ENCODE assay signal across 15 mouse cellular contexts in the genomic region with DNA sequence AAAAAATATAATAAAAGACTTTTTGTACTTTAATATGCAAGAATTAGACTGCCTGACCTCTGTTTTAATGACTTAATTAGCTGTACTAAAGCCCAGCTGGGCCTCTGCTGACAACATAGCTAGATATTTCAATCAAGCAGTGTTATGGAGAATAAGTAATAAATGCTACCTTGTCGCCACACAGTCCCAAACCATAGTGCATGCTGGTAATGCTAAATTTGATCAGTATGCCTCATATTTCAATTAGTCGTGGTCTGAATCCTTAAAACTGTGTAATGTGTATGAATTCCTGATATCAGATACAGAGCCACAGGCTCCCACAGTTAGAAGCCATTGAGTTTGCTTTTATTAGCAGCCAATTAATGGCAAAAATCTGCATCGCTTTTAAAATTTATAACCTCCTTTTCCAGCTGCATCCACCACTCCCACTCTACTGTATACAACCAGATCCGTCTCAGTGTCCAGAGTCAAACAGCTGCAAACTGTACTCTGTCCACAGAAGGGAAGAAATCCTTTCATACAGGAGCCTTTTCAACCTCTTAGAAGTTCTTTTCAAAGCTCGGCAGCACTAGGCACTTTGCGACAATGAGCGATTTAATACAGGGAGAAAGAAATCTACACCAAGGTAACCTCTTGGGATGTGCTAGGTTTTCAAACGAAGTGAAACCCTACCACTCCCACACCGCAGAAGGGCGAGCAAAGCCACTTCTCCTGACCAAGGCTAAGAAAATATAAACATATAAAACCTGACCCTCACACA.
DNase-seq lines count a peak whose midpoint lies in the region; ATAC-seq and TF ChIP-seq lines count a peak whose summit lies in the region.
"Had no signal": no experiment of that assay in that cellular context is flagged by ENCODE, and none has a peak within 500 bp of the region (broad histone marks: within the 10 kb centered on the region; RNA-seq: fewer than 3 reads in every experiment).

No protein-coding gene starts in this region.

- TF ChIP-seq POLR2A in kidney, adult 2 months (IDR thresholded peaks at IDR 0.05; ENCODE audit: low read depth, low read length): no peak

- 17% methylated on average over 10 of the region's 10 CpGs for WGBS in kidney, embryonic 16.5 days
- WGBS in kidney, adult 2 months: 20% methylated on average over 10 of the region's 10 CpGs
- 30% methylated on average over 10 of the region's 10 CpGs for WGBS in embryonic facial prominence, embryonic 12.5 days
- WGBS in hindbrain, embryonic 12.5 days: 45% methylated on average over 10 of the region's 10 CpGs
- 51% methylated on average over 10 of the region's 10 CpGs for WGBS in neural tube, embryonic 12.5 days

- no peak for DNase-seq in kidney, adult 2 months
- DNase-seq in adrenal gland, adult (ENCODE audit: inconsistent age in 2 of 2, low spot score in 1 of 2): no peak
- DNase-seq in spleen, adult 18-20 months: no peak
- DNase-seq: adrenal gland, adult 8-10 months; heart, postnatal 4 days; right cerebral cortex, postnatal 4 days had no signal

- H3K4me3 ChIP-seq in kidney, embryonic 16.5 days (ENCODE audit: low read length): no peak overlapping the region
- no peak overlapping the region for H3K4me3 ChIP-seq in kidney, adult 2 months (ENCODE audit: insufficient read depth, low read depth, low read length)
- no peak overlapping the region for H3K4me3 ChIP-seq in embryonic facial prominence, embryonic 12.5 days
- no peak overlapping the region for H3K4me3 ChIP-seq in hindbrain, embryonic 12.5 days
- no peak overlapping the region for H3K4me3 ChIP-seq in neural tube, embryonic 12.5 days
- H3K4me3 ChIP-seq: embryonic facial prominence, embryonic 13.5 days; left cerebral cortex, adult 2 months; liver, embryonic 15.5 days had no signal

- TF ChIP-seq CTCF in kidney, adult 2 months (conservative IDR thresholded peaks at IDR 0.05; ENCODE audit: insufficient read depth, insufficient read length, low read depth, low read length): no peak

- peaks cover 21% of the 10 kb centered on the region for H3K27me3 ChIP-seq in kidney, embryonic 16.5 days (ENCODE audit: insufficient read depth, low read length)
- no peaks in the 10 kb centered on the region for H3K27me3 ChIP-seq in kidney, adult 2 months (replicated peaks; ENCODE audit: control insufficient read depth, insufficient read depth, low read length)
- H3K27me3 ChIP-seq in embryonic facial prominence, embryonic 12.5 days: no peaks in the 10 kb centered on the region
- no peaks in the 10 kb centered on the region for H3K27me3 ChIP-seq in hindbrain, embryonic 12.5 days
- H3K27me3 ChIP-seq in neural tube, embryonic 12.5 days (replicated peaks): no peaks in the 10 kb centered on the region
- H3K27me3 ChIP-seq: CH12.LX; liver, embryonic 15.5 days; Patski had no signal

- no peaks in the 10 kb centered on the region for H3K4me1 ChIP-seq in kidney, embryonic 16.5 days (ENCODE audit: insufficient read depth, low read length)
- no peaks in the 10 kb centered on the region for H3K4me1 ChIP-seq in kidney, adult 2 months (ENCODE audit: control insufficient read depth, insufficient read depth, low read length)
- peaks cover 9% of the 10 kb centered on the region; the same call in 1 of the 2 replicates for H3K4me1 ChIP-seq in embryonic facial prominence, embryonic 12.5 days
- peaks cover 6% of the 10 kb centered on the region for H3K4me1 ChIP-seq in hindbrain, embryonic 12.5 days
- 0 out of 2 replicates have a peak, but pooled peaks cover 6% of the 10 kb centered on the region for H3K4me1 ChIP-seq in neural tube, embryonic 12.5 days
- H3K4me1 ChIP-seq: liver, embryonic 15.5 days had no signal

- H3K27ac ChIP-seq in kidney, embryonic 16.5 days (ENCODE audit: low read length): no peak overlapping the region
- H3K27ac ChIP-seq in kidney, adult 2 months (ENCODE audit: insufficient read depth, low read depth, low read length): no peak overlapping the region
- H3K27ac ChIP-seq in embryonic facial prominence, embryonic 12.5 days: 0 out of 2 replicates have a peak overlapping the region, but pooled peaks have one; percentile 46
- H3K27ac ChIP-seq in hindbrain, embryonic 12.5 days: no peak overlapping the region
- no peak overlapping the region for H3K27ac ChIP-seq in neural tube, embryonic 12.5 days
- H3K27ac ChIP-seq: embryonic facial prominence, embryonic 13.5 days; left cerebral cortex, adult 2 months; liver, embryonic 15.5 days had no signal

- H3K9me3 ChIP-seq in kidney, embryonic 16.5 days (ENCODE audit: low read length): no peaks in the 10 kb centered on the region
- H3K9me3 ChIP-seq in embryonic facial prominence, embryonic 12.5 days: no peaks in the 10 kb centered on the region
- H3K9me3 ChIP-seq in hindbrain, embryonic 12.5 days (replicated peaks): no peaks in the 10 kb centered on the region
- H3K9me3 ChIP-seq in neural tube, embryonic 12.5 days: no peaks in the 10 kb centered on the region
- H3K9me3 ChIP-seq: embryonic facial prominence, embryonic 13.5 days; liver, embryonic 15.5 days had no signal

- peak; percentile 95 for ATAC-seq in kidney, embryonic 16.5 days (ENCODE audit: low FRiP score, low TSS enrichment)
- peak; percentile 64; the same call in 1 of the 2 replicates for ATAC-seq in embryonic facial prominence, embryonic 12.5 days (ENCODE audit: insufficient number of reproducible peaks, insufficient read depth, low FRiP score, low TSS enrichment)
- ATAC-seq in hindbrain, embryonic 12.5 days (ENCODE audit: low FRiP score): peak; percentile 74
- ATAC-seq in neural tube, embryonic 12.5 days (ENCODE audit: low FRiP score, low read depth): peak; percentile 63; the same call in 1 of the 2 replicates
- ATAC-seq: Patski had no signal

- H3K4me2 ChIP-seq in kidney, embryonic 16.5 days (replicated peaks; ENCODE audit: low read depth, low read length): peak overlapping the region; percentile 24; the same call in 1 of the 2 replicates
- no peak overlapping the region for H3K4me2 ChIP-seq in embryonic facial prominence, embryonic 12.5 days (replicated peaks)
- H3K4me2 ChIP-seq in hindbrain, embryonic 12.5 days (replicated peaks): no peak overlapping the region
- 0 out of 2 replicates have a peak overlapping the region, but pooled peaks have one; percentile 9 for H3K4me2 ChIP-seq in neural tube, embryonic 12.5 days (replicated peaks)
- H3K4me2 ChIP-seq: embryonic facial prominence, embryonic 13.5 days; liver, embryonic 15.5 days had no signal

- H3K36me3 ChIP-seq in kidney, embryonic 16.5 days (ENCODE audit: insufficient read depth, low read length): no peaks in the 10 kb centered on the region
- no peaks in the 10 kb centered on the region for H3K36me3 ChIP-seq in kidney, adult 2 months (ENCODE audit: control insufficient read depth, insufficient read depth, low read length)
- no peaks in the 10 kb centered on the region for H3K36me3 ChIP-seq in embryonic facial prominence, embryonic 12.5 days
- no peaks in the 10 kb centered on the region for H3K36me3 ChIP-seq in hindbrain, embryonic 12.5 days
- no peaks in the 10 kb centered on the region for H3K36me3 ChIP-seq in neural tube, embryonic 12.5 days
- H3K36me3 ChIP-seq: embryonic facial prominence, embryonic 13.5 days; liver, embryonic 15.5 days had no signal

- H3K9ac ChIP-seq in kidney, embryonic 16.5 days (replicated peaks; ENCODE audit: low read length): no peak overlapping the region
- no peak overlapping the region for H3K9ac ChIP-seq in embryonic facial prominence, embryonic 12.5 days
- H3K9ac ChIP-seq in hindbrain, embryonic 12.5 days: no peak overlapping the region
- no peak overlapping the region for H3K9ac ChIP-seq in neural tube, embryonic 12.5 days
- H3K9ac ChIP-seq: embryonic facial prominence, embryonic 13.5 days; liver, embryonic 15.5 days had no signal

Comparison
In these comparisons a context has a peak if more than half of its experiments do, and no peak if none do; other contexts are left out.
1. H3K4me2 ChIP-seq: peak in kidney, embryonic 16.5 days (single experiment) and neural tube, embryonic 12.5 days (single experiment); none in embryonic facial prominence, embryonic 12.5 days (single experiment) and hindbrain, embryonic 12.5 days (single experiment).
2. Peak in every context shown above with its lines, with median percentiles within 50 percentile points of each other: ATAC-seq.